Mouse (Mus musculus): Measurements from ENCODE around the gene Eif2d. TPM values are rescaled to one million over a fixed set of nuclear protein-coding genes. Genes with fewer than 3 reads are reported as not detected.
"Not testable (repeated sequence)": the region's sequence is repeated elsewhere in the genome, so short reads cannot be mapped to it uniquely, and the experiment has no call there.

Gene Eif2d
- polyA plus RNA-seq, 2 experiments: 19.0 to 30.1 TPM

DNA sequence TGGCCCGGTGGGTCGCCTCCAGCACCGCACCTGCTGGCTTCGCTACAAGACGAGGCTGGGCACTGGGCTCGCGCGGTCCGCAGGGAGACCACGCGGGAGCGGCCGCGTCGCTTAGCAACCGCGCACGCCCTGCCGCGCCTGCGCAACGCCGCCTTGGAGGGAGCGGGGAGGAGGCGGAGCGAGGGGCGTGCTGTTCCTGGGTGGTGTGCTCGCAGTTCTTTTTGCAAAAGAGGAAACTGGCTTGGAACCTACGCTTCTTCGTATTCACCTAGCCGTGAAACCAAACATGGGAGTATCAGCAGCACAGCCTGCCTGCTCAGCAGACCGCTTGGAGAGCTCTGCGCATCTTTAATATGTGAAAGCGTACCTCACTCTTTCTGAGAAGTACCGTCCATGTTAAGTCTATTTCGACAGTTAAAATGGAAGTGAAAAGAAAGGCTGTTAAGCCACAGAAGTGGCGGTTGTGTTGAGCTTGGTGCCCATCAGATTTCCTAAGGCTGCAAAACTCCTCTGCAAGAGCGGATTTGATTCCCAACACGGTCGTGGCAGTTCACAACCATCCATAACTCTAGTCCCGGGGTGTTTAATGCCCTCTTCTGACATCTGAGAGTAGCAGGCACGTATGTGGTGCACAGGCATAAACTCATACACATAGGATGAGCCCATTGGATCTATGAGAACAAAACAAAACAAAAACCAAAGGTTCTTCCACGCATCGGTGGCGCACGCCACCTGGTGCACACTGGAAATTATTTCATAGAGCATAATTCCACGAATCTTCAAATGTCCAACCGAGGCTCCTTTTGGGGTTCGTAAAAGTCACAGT, 14.6 kb upstream of the Eif2d start, which contains the start of gene Dyrk3:
Gene Dyrk3 (minus strand): TSS at position 150 of the 826 bp plus-strand sequence.
- H3K4me2 ChIP-seq (ENCODE audit: low read depth): peak within 1 kb of the TSS; percentile 92
- H3K4me1 ChIP-seq (replicated peaks; ENCODE audit: control insufficient read depth in 2 of 2, insufficient read depth in 2 of 2, low read length in 1 of 2): peaks cover 18 to 29% of the 10 kb centered on the region in 2 experiments
- peak within 1 kb of the TSS; percentile 77 to 91 for H3K4me3 ChIP-seq (ENCODE audit: insufficient read depth in 1 of 2, low read depth in 2 of 2, low read length in 2 of 2)
- H3K36me3 ChIP-seq (replicated peaks; ENCODE audit: control insufficient read depth, insufficient read depth, low read depth): peaks cover 18% of the 10 kb centered on the region
- H3K9me3 ChIP-seq (ENCODE audit: control insufficient read depth, low read length): no peaks in the 10 kb centered on the region
- TF ChIP-seq CTCF (IDR thresholded peaks at IDR 0.05; ENCODE audit: low read depth) (peak; percentile 70), EP300 (IDR thresholded peaks at IDR 0.05; ENCODE audit: low read depth) (no peak)
- ATAC-seq (ENCODE audit: insufficient read depth) (peak; percentile 96), DNase-seq (ENCODE audit: low read depth in 3 of 3, low spot score in 3 of 3) (peak; percentile 83 to 89 (median 86))
- 2% methylated on average over 49 of the region's 49 CpGs for WGBS (ENCODE audit: insufficient replicate concordance)
- H3K27ac ChIP-seq: peak within 1 kb of the TSS; percentile 88
- H3K27me3 ChIP-seq (ENCODE audit: control insufficient read depth, insufficient read depth, low read length): no peaks in the 10 kb centered on the region
- peak within 1 kb of the TSS; percentile 93 for H3K9ac ChIP-seq (replicated peaks)

DNA sequence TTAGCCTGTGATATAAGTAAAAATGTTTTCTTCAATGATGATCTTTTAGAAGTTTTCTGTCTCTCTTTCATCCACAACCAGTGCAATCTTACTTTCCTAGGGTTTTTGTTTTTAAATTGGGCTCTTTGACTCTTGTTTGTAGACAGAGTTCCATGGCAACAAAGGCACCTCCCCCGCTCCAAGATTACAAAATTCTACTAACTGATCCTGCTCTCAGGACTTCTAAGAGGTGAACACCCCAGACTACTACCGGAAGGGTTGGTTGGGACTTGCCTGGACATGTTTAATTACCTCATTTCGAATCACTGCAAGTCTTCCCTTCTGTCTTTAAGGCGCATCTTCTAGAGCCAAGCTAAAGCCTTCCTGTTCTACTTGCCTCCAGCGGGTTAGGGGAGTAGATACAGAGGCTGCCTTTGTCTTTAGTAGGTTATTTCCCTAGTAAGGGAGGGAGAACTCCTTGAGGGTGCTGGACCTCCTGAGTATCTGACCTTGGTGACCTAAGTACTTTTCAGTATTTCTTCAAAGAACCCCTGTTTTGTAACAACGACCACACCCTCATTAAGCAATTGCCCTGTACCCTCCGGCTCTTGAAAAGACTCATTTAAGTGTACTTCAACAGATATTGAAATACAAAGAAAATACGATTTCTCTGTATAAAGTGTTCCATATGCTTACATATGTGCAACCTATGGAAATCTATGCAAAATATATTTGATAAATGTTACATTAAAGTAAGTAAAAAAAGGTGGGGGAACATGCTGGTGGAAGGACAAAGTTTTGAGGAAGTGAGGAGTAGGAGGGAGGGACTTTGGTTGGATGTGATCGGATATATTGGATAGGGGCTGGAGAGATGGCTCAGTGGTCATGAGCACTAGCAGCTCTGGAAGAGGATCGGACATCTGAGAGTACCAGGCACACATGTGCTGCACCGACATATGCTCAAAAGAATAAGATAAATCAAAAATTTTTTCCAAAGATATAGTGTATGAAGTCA, 13.6 kb upstream of the Eif2d start:
- no peaks in the 10 kb centered on the region for H3K27me3 ChIP-seq (ENCODE audit: control insufficient read depth, insufficient read depth, low read length)
- H3K4me3 ChIP-seq (ENCODE audit: insufficient read depth in 1 of 2, low read depth in 2 of 2, low read length in 2 of 2): peak overlapping the region; percentile 77 to 91
- 65% methylated on average over 11 of the region's 11 CpGs for WGBS (ENCODE audit: insufficient replicate concordance)
- DNase-seq (ENCODE audit: low read depth in 3 of 3, low spot score in 3 of 3) (peak in 1 of 3 experiments; percentile 60), ATAC-seq (ENCODE audit: insufficient read depth) (no peak)
- peak overlapping the region; percentile 92 for H3K4me2 ChIP-seq (ENCODE audit: low read depth)
- peaks cover 13% of the 10 kb centered on the region for H3K36me3 ChIP-seq (replicated peaks; ENCODE audit: control insufficient read depth, insufficient read depth, low read depth)
- peaks cover 18 to 29% of the 10 kb centered on the region in 2 experiments for H3K4me1 ChIP-seq (replicated peaks; ENCODE audit: control insufficient read depth in 2 of 2, insufficient read depth in 2 of 2, low read length in 1 of 2)
- H3K27ac ChIP-seq: peak overlapping the region; percentile 86
- no peaks in the 10 kb centered on the region for H3K9me3 ChIP-seq (ENCODE audit: control insufficient read depth, low read length)
- TF ChIP-seq EP300 (IDR thresholded peaks at IDR 0.05; ENCODE audit: low read depth) (0 out of 2 replicates have a peak, but pooled peaks have one; percentile 11), CTCF (IDR thresholded peaks at IDR 0.05; ENCODE audit: low read depth) (no peak)
- peak overlapping the region; percentile 93 for H3K9ac ChIP-seq (replicated peaks)

DNA sequence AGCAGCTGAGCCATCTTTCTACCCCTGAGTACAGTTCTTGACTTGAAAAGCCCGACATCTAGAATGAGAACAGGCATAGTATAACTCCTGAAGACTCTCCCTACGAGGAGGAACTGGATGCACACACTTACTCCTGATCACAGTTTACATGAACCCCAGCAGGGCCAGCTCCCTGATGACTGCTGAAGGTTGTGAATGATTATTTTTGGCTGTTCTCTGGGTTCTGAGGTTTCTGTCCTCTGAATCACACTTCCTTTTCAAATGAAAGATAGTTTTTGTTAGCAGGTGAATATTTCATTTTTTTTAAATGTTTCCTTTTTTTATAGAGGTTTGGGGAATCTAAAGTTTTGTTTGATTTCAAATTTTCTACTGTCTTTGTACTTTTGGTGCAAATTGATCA, 11.5 kb upstream of the Eif2d start:
- Histone ChIP-seq H3K4me3 (ENCODE audit: insufficient read depth in 1 of 2, low read depth in 2 of 2, low read length in 2 of 2) (no peak overlapping the region), H3K4me1 (replicated peaks; ENCODE audit: control insufficient read depth in 2 of 2, insufficient read depth in 2 of 2, low read length in 1 of 2) (peaks cover 15% of the 10 kb centered on the region in 2 experiments), H3K27ac (no peak overlapping the region), H3K27me3 (ENCODE audit: control insufficient read depth, insufficient read depth, low read length) (no peaks in the 10 kb centered on the region), H3K36me3 (replicated peaks; ENCODE audit: control insufficient read depth, insufficient read depth, low read depth) (no peaks in the 10 kb centered on the region), H3K9me3 (ENCODE audit: control insufficient read depth, low read length) (no peaks in the 10 kb centered on the region), H3K4me2 (ENCODE audit: low read depth) (no peak overlapping the region), H3K9ac (replicated peaks) (no peak overlapping the region)
- TF ChIP-seq CTCF (IDR thresholded peaks at IDR 0.05; ENCODE audit: low read depth) (no peak), EP300 (IDR thresholded peaks at IDR 0.05; ENCODE audit: low read depth) (no peak)
- no peak for DNase-seq (ENCODE audit: low read depth in 3 of 3, low spot score in 3 of 3)
- WGBS (ENCODE audit: insufficient replicate concordance): 32% methylated on average over 2 of the region's 2 CpGs
- no peak for ATAC-seq (ENCODE audit: insufficient read depth)

DNA sequence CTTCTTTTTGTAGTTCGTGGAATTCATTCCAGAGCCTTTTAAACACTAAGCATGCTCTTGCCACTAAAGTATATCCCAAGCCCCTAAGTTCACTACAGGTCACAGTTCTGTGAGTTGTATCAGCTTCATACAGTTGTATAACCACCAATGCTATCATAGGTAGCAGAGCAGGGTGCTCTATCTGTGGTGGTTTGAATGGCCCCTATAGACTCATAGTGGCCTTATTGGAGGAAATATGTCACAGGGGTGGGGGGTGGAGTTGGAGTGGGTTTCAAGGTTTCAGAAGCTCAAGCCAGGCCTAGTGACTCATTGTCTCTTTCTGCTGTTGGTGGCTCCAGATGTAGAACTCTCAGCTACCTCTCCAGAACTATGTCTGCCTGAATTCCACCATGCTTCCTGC, 10.5 kb upstream of the Eif2d start:
- TF ChIP-seq CTCF (IDR thresholded peaks at IDR 0.05; ENCODE audit: low read depth) (no peak), EP300 (IDR thresholded peaks at IDR 0.05; ENCODE audit: low read depth) (peak; percentile 21; the same call in 1 of the 2 replicates)
- DNase-seq (ENCODE audit: low read depth in 3 of 3, low spot score in 3 of 3) (no peak), ATAC-seq (ENCODE audit: insufficient read depth) (no peak)
- H3K27ac ChIP-seq: no peak overlapping the region
- 53% methylated on average over 1 of the region's 1 CpGs for WGBS (ENCODE audit: insufficient replicate concordance)
- H3K9ac ChIP-seq (replicated peaks): no peak overlapping the region
- no peaks in the 10 kb centered on the region for H3K36me3 ChIP-seq (replicated peaks; ENCODE audit: control insufficient read depth, insufficient read depth, low read depth)
- H3K4me3 ChIP-seq (ENCODE audit: insufficient read depth in 1 of 2, low read depth in 2 of 2, low read length in 2 of 2): no peak overlapping the region
- no peaks in the 10 kb centered on the region for H3K9me3 ChIP-seq (ENCODE audit: control insufficient read depth, low read length)
- H3K4me1 ChIP-seq (replicated peaks; ENCODE audit: control insufficient read depth in 2 of 2, insufficient read depth in 2 of 2, low read length in 1 of 2): peaks cover 11 to 12% of the 10 kb centered on the region in 2 experiments
- H3K4me2 ChIP-seq (ENCODE audit: low read depth): no peak overlapping the region
- H3K27me3 ChIP-seq (ENCODE audit: control insufficient read depth, insufficient read depth, low read length): no peaks in the 10 kb centered on the region

DNA sequence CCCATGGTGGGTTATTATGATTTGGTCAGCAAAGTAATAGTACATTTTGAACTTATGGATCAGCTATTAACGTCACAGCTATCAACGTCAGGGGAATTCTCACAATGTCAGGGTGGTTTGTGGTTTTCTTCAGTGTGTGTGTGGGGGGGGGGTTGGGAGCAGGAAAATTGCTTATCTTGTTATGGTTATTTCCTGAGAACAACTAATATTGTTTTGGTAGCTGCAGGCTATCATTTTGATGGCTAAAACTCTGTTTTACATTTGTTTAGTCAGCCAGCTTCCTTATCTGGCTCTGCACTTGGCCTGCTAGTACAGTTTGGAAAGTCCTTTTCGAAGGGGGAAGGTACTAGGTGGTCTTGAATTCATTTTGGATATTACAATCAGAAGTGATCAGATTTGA, 7.8 kb upstream of the Eif2d start:
- not testable (repeated sequence) for H3K4me1 ChIP-seq (replicated peaks; ENCODE audit: control insufficient read depth in 2 of 2, insufficient read depth in 2 of 2, low read length in 1 of 2); DNase-seq (ENCODE audit: low read depth in 3 of 3, low spot score in 3 of 3); H3K9ac ChIP-seq (replicated peaks); H3K27ac ChIP-seq; H3K36me3 ChIP-seq (replicated peaks; ENCODE audit: control insufficient read depth, insufficient read depth, low read depth); H3K27me3 ChIP-seq (ENCODE audit: control insufficient read depth, insufficient read depth, low read length); H3K4me2 ChIP-seq (ENCODE audit: low read depth); H3K9me3 ChIP-seq (ENCODE audit: control insufficient read depth, low read length); H3K4me3 ChIP-seq (ENCODE audit: insufficient read depth in 1 of 2, low read depth in 2 of 2, low read length in 2 of 2); ATAC-seq (ENCODE audit: insufficient read depth)
- WGBS (ENCODE audit: insufficient replicate concordance): 19% methylated on average over 3 of the region's 3 CpGs

Data from liver, embryonic 14.5 days (tissue).